7 mouse cellular contexts compared by ENCODE assay signal in genomic region chr5:114667228-114667856, GRCm38 (mm10). TPM values are rescaled to one million over a fixed set of nuclear protein-coding genes. Genes with fewer than 3 reads are reported as not detected.
DNase-seq lines count a peak whose midpoint lies in the region; ATAC-seq lines count a peak whose summit lies in the region.

No protein-coding gene starts in this region.

- H3K4me3 ChIP-seq in intestine, embryonic 16.5 days (ENCODE audit: low read length), result peak overlapping the region; percentile 32
- peak overlapping the region; percentile 21; the same call in 1 of the 2 replicates for H3K4me3 ChIP-seq in midbrain, embryonic 11.5 days (ENCODE audit: low read depth, low read length)

- no peak overlapping the region for H3K9ac ChIP-seq in intestine, embryonic 16.5 days (ENCODE audit: low read depth, low read length)
- H3K9ac ChIP-seq in midbrain, embryonic 11.5 days (ENCODE audit: low read length), result no peak overlapping the region

- peak; percentile 95 for ATAC-seq in intestine, embryonic 16.5 days
- peak; percentile 91 for ATAC-seq in midbrain, embryonic 11.5 days (ENCODE audit: low FRiP score)

- intact Hi-C loops in gastrocnemius, postnatal 36 days (cut with DNase I), result loop anchor here (1.0 kb wide), 1 partner anchor 27 kb away; no protein-coding TSS in a partner anchor
- intact Hi-C loops in left cerebral cortex, postnatal 36 days (cut with DNase I), result loop anchor here (1.0 kb wide), 1 partner anchor 28 kb away; no protein-coding TSS in a partner anchor

- H3K27ac ChIP-seq in intestine, embryonic 16.5 days (ENCODE audit: low read length), result peak overlapping the region; percentile 3; the same call in 1 of the 2 replicates
- no peak overlapping the region for H3K27ac ChIP-seq in midbrain, embryonic 11.5 days (ENCODE audit: low read depth, low read length)

- no peaks in the 10 kb centered on the region for H3K4me1 ChIP-seq in intestine, embryonic 16.5 days (ENCODE audit: control insufficient read depth, insufficient read depth, low read length)
- H3K4me1 ChIP-seq in midbrain, embryonic 11.5 days (ENCODE audit: control insufficient read depth, insufficient read depth, low read length), result no peaks in the 10 kb centered on the region; the same call in 1 of the 2 replicates

- peak overlapping the region; percentile 46 for H3K4me2 ChIP-seq in intestine, embryonic 16.5 days (ENCODE audit: low read depth, low read length)
- H3K4me2 ChIP-seq in midbrain, embryonic 11.5 days, result peak overlapping the region; percentile 49

- H3K27me3 ChIP-seq in intestine, embryonic 16.5 days (replicated peaks; ENCODE audit: control insufficient read depth, insufficient read depth, low read length), result no peaks in the 10 kb centered on the region
- no peaks in the 10 kb centered on the region for H3K27me3 ChIP-seq in midbrain, embryonic 11.5 days (ENCODE audit: control insufficient read depth, insufficient read depth, low read length)

- H3K36me3 ChIP-seq in intestine, embryonic 16.5 days (ENCODE audit: control insufficient read depth, insufficient read depth, low read length), result no peaks in the 10 kb centered on the region
- no peaks in the 10 kb centered on the region for H3K36me3 ChIP-seq in midbrain, embryonic 11.5 days (ENCODE audit: control insufficient read depth, insufficient read depth, low read length)

- H3K9me3 ChIP-seq in intestine, embryonic 16.5 days (ENCODE audit: control insufficient read depth, low read length), result no peaks in the 10 kb centered on the region
- no peaks in the 10 kb centered on the region for H3K9me3 ChIP-seq in midbrain, embryonic 11.5 days (ENCODE audit: control insufficient read depth, low read length)

- DNase-seq in adrenal gland, adult 18-20 months (ENCODE audit: low spot score in 2 of 2), result peak; percentile 100
- peak; percentile 96 for DNase-seq in embryo, embryonic 11 days
- peak; percentile 97 to 100 for DNase-seq in gastrocnemius, postnatal 36 days
- DNase-seq in left cerebral cortex, postnatal 36 days (ENCODE audit: low spot score in 2 of 2), result peak; percentile 98 to 99
- DNase-seq in midbrain, embryonic 11.5 days (ENCODE audit: low spot score, missing footprints), result peak; percentile 100
- DNase-seq in skeletal muscle tissue, adult 2 months (ENCODE audit: low read depth, low spot score), result peak; percentile 96

- 3% methylated on average over 36 of the region's 36 CpGs for WGBS in intestine, embryonic 16.5 days
- WGBS in midbrain, embryonic 11.5 days, result 4% methylated on average over 36 of the region's 36 CpGs

RNA-seq across cellular contexts. Expression of gene Trpv4, which starts 9.1 kb away (rescaled TPM):
- 1 to 10 TPM; 3.0 to 4.6 TPM for total RNA-seq in adrenal gland, adult 18-20 months (2021)
- 1 to 10 TPM in 1 of 2 experiments, under 1 TPM in 1; 0.87 to 2.1 TPM for total RNA-seq in gastrocnemius, postnatal 36 days (2021)
- polyA plus RNA-seq in intestine, embryonic 16.5 days (2015; fragmentation: Nextera tagmentation; extraction: Ambion mirVana), result 0.73 and 0.93 TPM in 2 replicates
- 1 to 10 TPM; 1.5 to 2.6 TPM for total RNA-seq in left cerebral cortex, postnatal 36 days (2021)
- 0.26 TPM in 1 of 2 replicates, not detected in the other for polyA plus RNA-seq in midbrain, embryonic 11.5 days (2014; fragmentation: Nextera tagmentation; extraction: Ambion mirVana)

RNA-seq across cellular contexts. Expression of gene Gltp, which starts 23.4 kb away (rescaled TPM):
- total RNA-seq in adrenal gland, adult 18-20 months (2021), result 10 to 100 TPM; 40.7 to 49.2 TPM
- 1 to 10 TPM; 7.3 to 7.9 TPM for total RNA-seq in gastrocnemius, postnatal 36 days (2021)
- polyA plus RNA-seq in intestine, embryonic 16.5 days (2015; fragmentation: Nextera tagmentation; extraction: Ambion mirVana), result 100 and 103 TPM in 2 replicates
- total RNA-seq in left cerebral cortex, postnatal 36 days (2021), result 10 to 100 TPM; 24.3 to 32.4 TPM
- 63.8 and 67.1 TPM in 2 replicates for polyA plus RNA-seq in midbrain, embryonic 11.5 days (2014; fragmentation: Nextera tagmentation; extraction: Ambion mirVana)

RNA-seq across cellular contexts. Expression of gene Tchp, which starts 40.2 kb away (rescaled TPM):
- 1 to 10 TPM; 7.1 to 8.5 TPM for total RNA-seq in adrenal gland, adult 18-20 months (2021)
- total RNA-seq in gastrocnemius, postnatal 36 days (2021), result 1 to 10 TPM; 2.7 to 2.9 TPM
- polyA plus RNA-seq in intestine, embryonic 16.5 days (2015; fragmentation: Nextera tagmentation; extraction: Ambion mirVana), result 5.8 and 8.2 TPM in 2 replicates
- total RNA-seq in left cerebral cortex, postnatal 36 days (2021), result 10 to 100 TPM in 1 of 2 experiments, 1 to 10 TPM in 1; 8.6 to 15.5 TPM
- 13.7 and 17.4 TPM in 2 replicates for polyA plus RNA-seq in midbrain, embryonic 11.5 days (2014; fragmentation: Nextera tagmentation; extraction: Ambion mirVana)
